In genomic region chr15:86234517-86235441, GRCm38 (mm10) we compare ENCODE assay signal across 12 mouse cellular contexts. TPM values are rescaled to one million over a fixed set of nuclear protein-coding genes. Genes with fewer than 3 reads are reported as not detected.
A peak's percentile ranks its signal among the peaks of the same experiment; 100 is the strongest.
DNase-seq lines count a peak whose midpoint lies in the region; ATAC-seq and TF ChIP-seq lines count a peak whose summit lies in the region.
"Had no signal": no experiment of that assay in that cellular context is flagged by ENCODE, and none has a peak within 500 bp of the region (broad histone marks: within the 10 kb centered on the region; RNA-seq: fewer than 3 reads in every experiment).

No protein-coding gene starts in this region.

- H3K27ac ChIP-seq in cerebellum, adult 2 months (ENCODE audit: insufficient read depth, low read length): peak overlapping the region; percentile 73
- H3K27ac ChIP-seq in hindbrain, embryonic 13.5 days: no peak overlapping the region
- H3K27ac ChIP-seq: liver, embryonic 15.5 days had no signal

- DNase-seq in layer of hippocampus, adult 9-11 months: peak; percentile 58
- DNase-seq in layer of hippocampus, adult 8-10 months (ENCODE audit: low spot score in 2 of 2): no peak
- peak; percentile 75 to 78 for DNase-seq in cerebellum, adult 2 months
- DNase-seq in right cerebral cortex, postnatal 36 days (ENCODE audit: low spot score in 2 of 2): peak; percentile 60 to 82
- no peak for DNase-seq in spleen, adult 18-20 months
- no peak for DNase-seq in urinary bladder, postnatal 10 days (ENCODE audit: low spot score)
- DNase-seq: adrenal gland, postnatal 25 days; kidney, postnatal 10 days had no signal

- no peaks in the 10 kb centered on the region for H3K9me3 ChIP-seq in hindbrain, embryonic 13.5 days
- H3K9me3 ChIP-seq: G1E; liver, embryonic 15.5 days had no signal

- ATAC-seq in granulocyte monocyte progenitor cell, adult 5-6 weeks (replicated peaks; ENCODE audit: poor library complexity, severe bottlenecking): peak; percentile 20; the same call in 1 of the 2 replicates
- no peak for ATAC-seq in hindbrain, embryonic 13.5 days (ENCODE audit: low FRiP score)

- WGBS in cerebellum, adult 2 months: 20% methylated on average over 22 of the region's 22 CpGs
- 87% methylated on average over 22 of the region's 22 CpGs for WGBS in hindbrain, embryonic 13.5 days

- H3K9ac ChIP-seq in hindbrain, embryonic 13.5 days: no peak overlapping the region
- H3K9ac ChIP-seq: liver, embryonic 15.5 days had no signal

- H3K4me3 ChIP-seq in cerebellum, adult 2 months (replicated peaks; ENCODE audit: insufficient read depth, low read depth, low read length): no peak overlapping the region
- H3K4me3 ChIP-seq in hindbrain, embryonic 13.5 days: no peak overlapping the region
- H3K4me3 ChIP-seq: liver, embryonic 15.5 days had no signal

- peaks cover 48% of the 10 kb centered on the region for H3K4me1 ChIP-seq in cerebellum, adult 2 months (ENCODE audit: control insufficient read depth, insufficient read depth, low read length)
- H3K4me1 ChIP-seq in hindbrain, embryonic 13.5 days (replicated peaks): peaks cover 15% of the 10 kb centered on the region

- H3K4me2 ChIP-seq in hindbrain, embryonic 13.5 days: no peak overlapping the region
- H3K4me2 ChIP-seq: liver, embryonic 15.5 days had no signal

- peaks cover 21% of the 10 kb centered on the region; the same call in 1 of the 2 replicates for H3K36me3 ChIP-seq in hindbrain, embryonic 13.5 days

- TF ChIP-seq CTCF in cerebellum, adult 2 months (IDR thresholded peaks at IDR 0.05; ENCODE audit: borderline replicate concordance, insufficient read depth, low read depth, low read length): no peak

- TF ChIP-seq POLR2A in cerebellum, adult 2 months (IDR thresholded peaks at IDR 0.05; ENCODE audit: borderline replicate concordance, insufficient read depth, low read length): no peak

- H3K27me3 ChIP-seq in cerebellum, adult 2 months (ENCODE audit: control insufficient read depth, insufficient read depth, low read length): no peaks in the 10 kb centered on the region
- no peaks in the 10 kb centered on the region for H3K27me3 ChIP-seq in hindbrain, embryonic 13.5 days
- H3K27me3 ChIP-seq: liver, embryonic 15.5 days had no signal

RNA-seq across cellular contexts. Expression of gene Tbc1d22a, which starts 20.5 kb away (rescaled TPM):
- 10 to 100 TPM; 28.8 to 37.3 (median 34.8) TPM for total RNA-seq in layer of hippocampus, adult 8-10 months (2022)
- polyA plus RNA-seq in cerebellum, adult 2 months (2012; rRNA removed): 23.0 and 23.3 TPM in 2 replicates
- 18.6 and 18.8 TPM in 2 replicates for total RNA-seq in granulocyte monocyte progenitor cell, adult 5-6 weeks (2014; fragmentation: Nextera tagmentation)
- total RNA-seq in granulocyte monocyte progenitor cell, adult 5-6 weeks (2017): 26.5 and 46.7 TPM in 2 replicates
- polyA plus RNA-seq in hindbrain, embryonic 13.5 days (2015; fragmentation: Nextera tagmentation; extraction: Ambion mirVana): 12.1 and 13.5 TPM in 2 replicates

RNA-seq across cellular contexts. Expression of gene Cerk, which starts 48.8 kb away (rescaled TPM):
- total RNA-seq in layer of hippocampus, adult 8-10 months (2022): 10 to 100 TPM; 51.0 to 55.5 (median 52.0) TPM
- polyA plus RNA-seq in cerebellum, adult 2 months (2012; rRNA removed): 152 and 159 TPM in 2 replicates
- total RNA-seq in granulocyte monocyte progenitor cell, adult 5-6 weeks (2014; fragmentation: Nextera tagmentation): 26.3 and 29.8 TPM in 2 replicates
- 41.4 and 47.9 TPM in 2 replicates for total RNA-seq in granulocyte monocyte progenitor cell, adult 5-6 weeks (2017)
- polyA plus RNA-seq in hindbrain, embryonic 13.5 days (2015; fragmentation: Nextera tagmentation; extraction: Ambion mirVana): 24.3 and 24.5 TPM in 2 replicates

Comparison
In these comparisons a context has a peak if more than half of its experiments do, and no peak if none do; other contexts are left out.
1. DNase-seq: peak in layer of hippocampus, adult 9-11 months (single experiment), cerebellum, adult 2 months (2 of 2) and right cerebral cortex, postnatal 36 days (2 of 2); none in layer of hippocampus, adult 8-10 months (0 of 2), spleen, adult 18-20 months (0 of 2) and urinary bladder, postnatal 10 days (single experiment).